Comparison of ENCODE assay signal across 18 mouse cellular contexts in the genomic region with DNA sequence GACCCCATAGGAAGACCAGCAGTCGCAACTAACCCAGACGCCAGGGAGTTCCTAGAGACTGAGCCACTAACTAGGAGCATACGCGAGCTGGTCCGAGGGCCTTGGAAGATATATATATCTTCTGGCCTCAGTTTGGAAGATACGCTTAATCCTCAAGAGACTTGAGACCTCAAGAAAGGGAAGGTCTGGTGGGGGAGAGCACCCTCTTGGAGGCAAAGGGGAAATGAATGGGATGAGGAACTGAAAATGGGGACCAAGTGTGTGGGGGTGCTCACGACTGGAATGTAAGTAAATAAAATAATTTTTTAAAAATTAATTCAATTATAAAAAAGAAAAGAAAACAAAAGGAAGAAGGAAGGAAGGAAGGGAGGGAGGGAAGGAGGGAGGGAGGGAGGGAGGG.
DNase-seq lines count a peak whose midpoint lies in the region; ATAC-seq lines count a peak whose summit lies in the region.
"Had no signal": no experiment of that assay in that cellular context is flagged by ENCODE, and none has a peak within 500 bp of the region (broad histone marks: within the 10 kb centered on the region; RNA-seq: fewer than 3 reads in every experiment).

No protein-coding gene starts in this region.

- ATAC-seq in common myeloid progenitor, adult 5-6 weeks (replicated peaks; ENCODE audit: low read depth, poor library complexity, severe bottlenecking) = 0 out of 2 replicates have a peak, but pooled peaks have one; percentile 36
- peak; percentile 73 for ATAC-seq in megakaryocyte, adult 5-6 weeks (ENCODE audit: poor library complexity, severe bottlenecking)
- ATAC-seq: activated CD4-positive, CD25-positive, alpha-beta regulatory T cell, adult 4 months; forebrain, embryonic 14.5 days; forebrain, embryonic 16.5 days; Patski had no signal

- DNase-seq in left cerebral cortex, postnatal 14 days (ENCODE audit: low spot score in 2 of 2) = no peak
- DNase-seq in cerebellum, adult 9-11 months = no peak
- no peak for DNase-seq in frontal cortex, postnatal 25 days (ENCODE audit: low spot score in 2 of 2)
- DNase-seq: adrenal gland, adult 8-10 months; adrenal gland, postnatal 14 days; adrenal gland, postnatal 36 days; cerebellum, adult 11-12 months; cerebellum, adult 2 months; cerebellum, adult 9-10 months; cerebellum, postnatal 14 days; cerebellum, postnatal 36 days; embryo, embryonic 11 days had no signal

- intact Hi-C loops in left cerebral cortex, postnatal 14 days (cut with DNase I) = no loop called here
